Mouse (Mus musculus) ES-E14 (cell line): Measurements from ENCODE around the gene Glrx.

Experiments used
- CHD2 ChIP-seq: IDR thresholded peaks from 2 replicates; pipeline ENCODE4 v1.6.1; 2014; ENCODE audit warnings: mild to moderate bottlenecking, low read depth, low read length, inconsistent platforms
- ZNF384 ChIP-seq: IDR thresholded peaks from 2 replicates; pipeline ENCODE4 v1.6.1; 2012; ENCODE audit warnings: low read depth, low read length, inconsistent platforms

- TF ChIP-seq ZNF384 = no peak
- TF ChIP-seq CHD2 = no peak
Observed at GRCm38 (mm10) chr13:75819898-75820297, 19.8 kb upstream of the Glrx start.
